Mouse (Mus musculus) stomach, embryonic 16.5 days (tissue): Measurements from ENCODE around the gene Dohh. TPM values are rescaled to one million over a fixed set of nuclear protein-coding genes. Genes with fewer than 3 reads are reported as not detected.

Source experiments
- ATAC-seq: fragments of 200-750 bp; cut with Nextera tagmentation; 2 replicates; pipeline ENCODE4 v1.8.0; 2017; ENCODE audit warnings: moderate number of reproducible peaks, moderate TSS enrichment; ENCODE audit not compliant: insufficient read depth, low FRiP score
- H3K27ac ChIP-seq: fragments of 300-500 bp; sonication (generic); 2 replicates; pipeline ENCODE4 v1.5.1; 2014; ENCODE audit warnings: low read length
- H3K27me3 ChIP-seq: fragments of 300-500 bp; sonication (generic); 2 replicates; pipeline ENCODE4 v1.6.1; 2014; ENCODE audit warnings: low read length, control low read depth, mixed read lengths; ENCODE audit not compliant: control insufficient read depth, insufficient read depth
- H3K36me3 ChIP-seq: fragments of 300-500 bp; sonication (generic); 2 replicates; pipeline ENCODE4 v1.6.1; 2014; ENCODE audit warnings: low read length; ENCODE audit not compliant: control insufficient read depth, insufficient read depth
- H3K4me1 ChIP-seq: fragments of 300-500 bp; sonication (generic); 2 replicates; pipeline ENCODE4 v1.6.1; 2014; ENCODE audit warnings: low read length, control low read depth, mixed read lengths; ENCODE audit not compliant: control insufficient read depth, insufficient read depth
- H3K4me2 ChIP-seq: fragments of 300-500 bp; sonication (generic); 2 replicates; pipeline ENCODE4 v1.6.1; 2014; ENCODE audit warnings: low read depth, low read length, mixed read lengths
- H3K4me3 ChIP-seq: fragments of 300-500 bp; sonication (generic); replicated peaks from 2 replicates; pipeline ENCODE4 v1.5.1; 2014; ENCODE audit warnings: mild to moderate bottlenecking, low read length
- H3K9ac ChIP-seq: fragments of 300-500 bp; sonication (generic); 2 replicates; pipeline ENCODE4 v1.6.1; 2014; ENCODE audit warnings: low read length
- H3K9me3 ChIP-seq: fragments of 300-500 bp; sonication (generic); replicated peaks from 2 replicates; pipeline ENCODE4 v1.6.1; 2016; ENCODE audit warnings: low read length, control low read depth; ENCODE audit not compliant: control insufficient read depth
- WGBS: fragments of 180-500 bp; shearing (Covaris S2); extraction: QIAGEN DNeasy Blood & Tissue Kit; methylation state at CpG from one replicate; pipeline ENCODE4 v1.1.7; 2014; 5-methylcytosine and 5-hydroxymethylcytosine counted together
- polyA plus RNA-seq: library from polyadenylated mRNA; unstranded; fragments of >200 nt; fragmentation: Nextera tagmentation; extraction: Ambion mirVana; gene quantifications from 2 replicates; pipeline ENCODE4 v1.2.1, GENCODE M21; 2015

Gene Dohh
- polyA plus RNA-seq, 1 experiment from 2014 or later = 79.6 TPM

GRCm38 (mm10) chr10:81378553-81379182 is 5.6 kb upstream of the Dohh start:
- Histone ChIP-seq H3K4me2 (peak overlapping the region; percentile 75), H3K36me3 (peaks cover 8% of the 10 kb centered on the region; the same call in 1 of the 2 replicates), H3K9me3 (no peaks in the 10 kb centered on the region), H3K4me3 (peak overlapping the region; percentile 88), H3K9ac (peak overlapping the region; percentile 74), H3K27me3 (no peaks in the 10 kb centered on the region), H3K4me1 (peaks cover 26% of the 10 kb centered on the region), H3K27ac (peak overlapping the region; percentile 84)
- under 1% methylated on average over 46 of the region's 46 CpGs for WGBS
- peak; percentile 97 for ATAC-seq

- Histone ChIP-seq H3K4me2 (peak overlapping the region; percentile 75), H3K9ac (peak overlapping the region; percentile 74)
- 57% methylated on average over 3 of the region's 3 CpGs for WGBS
These were observed 5.1 kb upstream of the Dohh start for GRCm38 (mm10) chr10:81379183-81379553.

GRCm38 (mm10) chr10:81379809-81380378 is 4.3 kb upstream of the Dohh start:
- Histone ChIP-seq H3K9me3 (no peaks in the 10 kb centered on the region), H3K4me3 (no peak overlapping the region), H3K9ac (no peak overlapping the region), H3K36me3 (peaks cover 4% of the 10 kb centered on the region; the same call in 1 of the 2 replicates), H3K27me3 (no peaks in the 10 kb centered on the region), H3K4me2 (no peak overlapping the region), H3K27ac (no peak overlapping the region), H3K4me1 (peaks cover 27% of the 10 kb centered on the region)
- no peak for ATAC-seq
- WGBS = 83% methylated on average over 6 of the region's 6 CpGs

More at GRCm38 (mm10) chr10:81379183-81379553, 5.1 kb upstream of the Dohh start:
- H3K27ac ChIP-seq = peak overlapping the region; percentile 84
- no peaks in the 10 kb centered on the region for H3K27me3 ChIP-seq
- H3K36me3 ChIP-seq = peaks cover 5% of the 10 kb centered on the region; the same call in 1 of the 2 replicates
- no peak for ATAC-seq
- H3K9me3 ChIP-seq = no peaks in the 10 kb centered on the region
- peak overlapping the region; percentile 88 for H3K4me3 ChIP-seq
- peaks cover 26% of the 10 kb centered on the region for H3K4me1 ChIP-seq

- Histone ChIP-seq H3K9ac (no peak overlapping the region), H3K4me3 (no peak overlapping the region), H3K4me2 (no peak overlapping the region), H3K36me3 (no peaks in the 10 kb centered on the region), H3K27ac (peak overlapping the region; percentile 34), H3K9me3 (no peaks in the 10 kb centered on the region), H3K4me1 (peaks cover 23% of the 10 kb centered on the region), H3K27me3 (no peaks in the 10 kb centered on the region)
- ATAC-seq = no peak
- WGBS = 60% methylated on average over 5 of the region's 5 CpGs
These were observed 2.2 kb upstream of the Dohh start for GRCm38 (mm10) chr10:81382039-81382438.

- Histone ChIP-seq H3K27ac (peak overlapping the region; percentile 89), H3K9ac (peak overlapping the region; percentile 90), H3K9me3 (no peaks in the 10 kb centered on the region), H3K27me3 (no peaks in the 10 kb centered on the region), H3K4me2 (peak overlapping the region; percentile 93), H3K4me1 (peaks cover 17% of the 10 kb centered on the region), H3K36me3 (peaks cover 6% of the 10 kb centered on the region; the same call in 1 of the 2 replicates), H3K4me3 (peak overlapping the region; percentile 96)
- WGBS = under 1% methylated on average over 19 of the region's 19 CpGs
- ATAC-seq = no peak
These were observed 366 bp downstream of the Dohh start for GRCm38 (mm10) chr10:81384605-81384982.

- H3K9me3 ChIP-seq = no peaks in the 10 kb centered on the region
- H3K4me3 ChIP-seq = peak overlapping the region; percentile 96
- peaks cover 19% of the 10 kb centered on the region for H3K4me1 ChIP-seq
- peak overlapping the region; percentile 90; the same call in 1 of the 2 replicates for H3K9ac ChIP-seq
- H3K4me2 ChIP-seq = peak overlapping the region; percentile 93
- no peak for ATAC-seq
- WGBS = 66% methylated on average over 22 of the region's 22 CpGs
- H3K27me3 ChIP-seq = no peaks in the 10 kb centered on the region
- no peak overlapping the region for H3K27ac ChIP-seq
- H3K36me3 ChIP-seq = peaks cover 6% of the 10 kb centered on the region; the same call in 1 of the 2 replicates
These were observed 1.5 kb downstream of the Dohh start for GRCm38 (mm10) chr10:81385603-81386306.

- Histone ChIP-seq H3K4me1 (peaks cover 19% of the 10 kb centered on the region), H3K4me2 (no peak overlapping the region), H3K9me3 (no peaks in the 10 kb centered on the region), H3K4me3 (no peak overlapping the region), H3K36me3 (peaks cover 6% of the 10 kb centered on the region; the same call in 1 of the 2 replicates), H3K27me3 (no peaks in the 10 kb centered on the region), H3K9ac (no peak overlapping the region), H3K27ac (no peak overlapping the region)
- WGBS = 95% methylated on average over 20 of the region's 20 CpGs
- no peak for ATAC-seq
These were observed 3.5 kb downstream of the Dohh start for GRCm38 (mm10) chr10:81387716-81388115.

GRCm38 (mm10) chr10:81388505-81389055 is 4.4 kb downstream of the Dohh start, which contains the start of gene Gm48552:
Gm48552 (plus strand) TSS chr10:81389005.
- no peak within 1 kb of the TSS for H3K4me2 ChIP-seq
- H3K9me3 ChIP-seq = no peaks in the 10 kb centered on the region
- 50% methylated on average over 5 of the region's 5 CpGs for WGBS
- peaks cover 6% of the 10 kb centered on the region; the same call in 1 of the 2 replicates for H3K36me3 ChIP-seq
- no peaks in the 10 kb centered on the region for H3K27me3 ChIP-seq
- H3K9ac ChIP-seq = peak within 1 kb of the TSS; percentile 31; the same call in 1 of the 2 replicates
- H3K4me1 ChIP-seq = peaks cover 28% of the 10 kb centered on the region
- ATAC-seq = no peak
- H3K27ac ChIP-seq = peak within 1 kb of the TSS; percentile 43; the same call in 1 of the 2 replicates
- no peak within 1 kb of the TSS for H3K4me3 ChIP-seq
